Mouse (Mus musculus): ENCODE results near the gene Fam166b.

Gene Fam166b

DNA sequence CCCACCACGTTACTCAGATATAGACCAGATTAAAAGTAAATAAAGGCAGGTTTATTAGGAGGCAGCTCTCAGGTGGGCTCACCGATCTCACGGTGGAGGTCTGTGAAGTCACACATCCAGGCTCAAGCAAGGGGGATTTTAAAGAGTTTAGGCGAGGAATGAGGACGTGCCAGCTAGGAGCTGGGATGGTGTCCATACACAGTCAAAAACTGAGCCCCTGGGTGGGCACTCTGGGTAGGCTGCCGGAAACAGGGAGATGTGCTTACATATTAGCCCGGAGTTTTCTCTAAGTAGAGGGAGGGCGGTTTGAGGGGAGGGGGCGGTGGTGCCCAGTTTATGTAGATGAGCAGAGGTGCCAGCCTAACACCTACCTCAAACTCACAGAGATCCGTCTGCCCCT is 48.0 kb downstream of the Fam166b start:
- no peak for DNase-seq (ENCODE audit: low read depth)

DNA sequence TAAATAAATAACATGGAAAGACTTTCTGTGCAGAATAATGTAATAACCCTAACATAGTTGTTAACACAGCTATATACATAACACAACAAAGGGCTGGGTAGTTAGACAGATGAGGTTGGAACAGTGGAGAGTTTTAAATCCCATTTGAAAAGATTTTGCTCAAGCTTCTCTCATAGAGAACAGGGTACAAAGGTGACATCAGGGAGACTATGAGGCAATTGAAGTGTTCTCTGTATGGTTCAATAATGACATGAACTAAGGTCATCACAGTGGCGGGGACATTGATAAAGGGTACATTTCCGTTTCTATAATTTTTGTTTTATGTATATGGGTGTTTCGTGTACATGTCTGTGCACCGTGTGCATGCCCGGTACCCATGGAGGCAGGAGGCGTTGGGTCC is 49.3 kb downstream of the Fam166b start:
- no peak for DNase-seq (ENCODE audit: low read depth)
